Mouse (Mus musculus) fat pad, adult 2 months (tissue): ENCODE measurements around the gene Mrpl45.
"Not testable (repeated sequence)": the region's sequence is repeated elsewhere in the genome, so short reads cannot be mapped to it uniquely, and the experiment has no call there.

Source experiments
- DNase-seq: peaks from one replicate; pipeline ENCODE4 v3.0.0-alpha.2; 2011; ENCODE audit warnings: low read depth, low spot score; ENCODE audit errors: extremely low read depth

Gene Mrpl45

GRCm38 (mm10) chr11:97292731-97293130, 22.8 kb upstream of the Mrpl45 start:
- DNase-seq: no peak

- no peak for DNase-seq
Measured at GRCm38 (mm10) chr11:97296542-97296941, 19.0 kb upstream of the Mrpl45 start.

GRCm38 (mm10) chr11:97299939-97300338, 15.6 kb upstream of the Mrpl45 start:
- DNase-seq: no peak

GRCm38 (mm10) chr11:97301406-97301805, 14.1 kb upstream of the Mrpl45 start:
- DNase-seq: no peak

- DNase-seq: peak; percentile 74
Measured at GRCm38 (mm10) chr11:97302231-97302781, 13.2 kb upstream of the Mrpl45 start.

GRCm38 (mm10) chr11:97304631-97305030, 10.9 kb upstream of the Mrpl45 start:
- no peak for DNase-seq

GRCm38 (mm10) chr11:97307294-97308069, 8.0 kb upstream of the Mrpl45 start:
- DNase-seq: no peak

- DNase-seq: no peak
Measured at GRCm38 (mm10) chr11:97308806-97309450, 6.6 kb upstream of the Mrpl45 start.

GRCm38 (mm10) chr11:97309451-97309836, 6.1 kb upstream of the Mrpl45 start:
- DNase-seq: no peak

GRCm38 (mm10) chr11:97309911-97310571, 5.5 kb upstream of the Mrpl45 start:
- DNase-seq: no peak

GRCm38 (mm10) chr11:97310895-97311631, 4.5 kb upstream of the Mrpl45 start:
- no peak for DNase-seq

- DNase-seq: not testable (repeated sequence)
Measured at GRCm38 (mm10) chr11:97312871-97313270, 2.6 kb upstream of the Mrpl45 start.

- DNase-seq: no peak
Measured at GRCm38 (mm10) chr11:97314110-97314509, 1.4 kb upstream of the Mrpl45 start.

- no peak for DNase-seq
Measured at GRCm38 (mm10) chr11:97314751-97315503, 589 bp upstream of the Mrpl45 start.

GRCm38 (mm10) chr11:97321197-97321596, 5.7 kb downstream of the Mrpl45 start:
- no peak for DNase-seq

- DNase-seq: not testable (repeated sequence)
Measured at GRCm38 (mm10) chr11:97321894-97322600, 6.5 kb downstream of the Mrpl45 start.

GRCm38 (mm10) chr11:97325224-97325623, 9.7 kb downstream of the Mrpl45 start:
- DNase-seq: no peak

GRCm38 (mm10) chr11:97328148-97328547, 12.6 kb downstream of the Mrpl45 start:
- DNase-seq: no peak

- DNase-seq: no peak
Measured at GRCm38 (mm10) chr11:97330315-97330714, 14.8 kb downstream of the Mrpl45 start.
